9 mouse cellular contexts compared by ENCODE assay signal in the genomic region with DNA sequence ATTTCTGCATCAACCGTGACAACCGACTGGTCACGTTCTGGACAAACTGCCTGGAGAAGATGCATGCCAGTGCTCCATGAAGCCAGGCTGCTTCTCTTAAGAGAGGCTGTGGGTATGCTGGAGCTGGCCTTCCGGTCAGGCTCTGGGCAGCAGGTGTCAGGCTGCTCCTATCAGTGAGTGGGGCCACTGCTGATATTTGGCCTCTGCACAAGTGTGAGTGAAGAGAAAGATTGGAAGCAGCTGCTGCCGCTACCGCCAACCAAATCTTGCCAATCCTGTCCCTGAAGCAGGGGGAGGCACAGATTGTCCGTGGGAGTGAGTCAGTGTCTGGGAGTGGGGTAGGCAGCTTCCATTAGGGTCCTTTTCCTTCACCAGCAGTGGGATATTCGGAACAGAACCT. TPM values are rescaled to one million over a fixed set of nuclear protein-coding genes. Genes with fewer than 3 reads are reported as not detected.
DNase-seq lines count a peak whose midpoint lies in the region; ATAC-seq and TF ChIP-seq lines count a peak whose summit lies in the region.
"Had no signal": no experiment of that assay in that cellular context is flagged by ENCODE, and none has a peak within 500 bp of the region (broad histone marks: within the 10 kb centered on the region; RNA-seq: fewer than 3 reads in every experiment).

No protein-coding gene starts in this region.

- 67% methylated on average over 8 of the region's 8 CpGs for WGBS in kidney, embryonic 14.5 days

- no peak for TF ChIP-seq POLR2A in brain, embryonic 14.5 days (IDR thresholded peaks at IDR 0.05; ENCODE audit: borderline replicate concordance, extremely low read depth, insufficient read depth, insufficient read length, poor library complexity, severe bottlenecking)

- no peak for TF ChIP-seq CTCF in brain, embryonic 14.5 days (IDR thresholded peaks at IDR 0.05; ENCODE audit: borderline replicate concordance, extremely low read depth, insufficient read depth, insufficient read length)

- no peak for DNase-seq in kidney, adult 9 months
- DNase-seq in brain, embryonic 14.5 days (ENCODE audit: low read depth), result peak; percentile 40
- DNase-seq in gastrocnemius, adult 8-10 months (ENCODE audit: low spot score in 2 of 2), result peak; percentile 9 to 13
- peak; percentile 31 to 65 for DNase-seq in kidney, postnatal 4 days
- peak; percentile 74 to 82 for DNase-seq in right cerebral cortex, postnatal 10 days (ENCODE audit: low spot score in 2 of 2)
- DNase-seq in spleen, postnatal 10 days (ENCODE audit: low spot score in 2 of 2), result no peak

- no peak overlapping the region for H3K4me2 ChIP-seq in kidney, embryonic 14.5 days (replicated peaks; ENCODE audit: low read depth, low read length)

- H3K4me3 ChIP-seq in kidney, embryonic 14.5 days (ENCODE audit: low read length), result no peak overlapping the region

- H3K9me3 ChIP-seq in kidney, embryonic 14.5 days (ENCODE audit: control insufficient read depth, low read length), result no peaks in the 10 kb centered on the region

- peak; percentile 53; the same call in 1 of the 2 replicates for ATAC-seq in kidney, embryonic 14.5 days (ENCODE audit: low FRiP score, low TSS enrichment)
- ATAC-seq in granulocyte monocyte progenitor cell, adult 5-6 weeks (replicated peaks; ENCODE audit: poor library complexity, severe bottlenecking), result no peak

- H3K4me1 ChIP-seq in kidney, embryonic 14.5 days (ENCODE audit: control insufficient read depth, insufficient read depth, low read length), result no peaks in the 10 kb centered on the region

- no peak overlapping the region for H3K27ac ChIP-seq in kidney, embryonic 14.5 days (ENCODE audit: low read depth, low read length)
- H3K27ac ChIP-seq: macrophage had no signal

- H3K36me3 ChIP-seq in kidney, embryonic 14.5 days (ENCODE audit: control insufficient read depth, insufficient read depth, low read length), result peaks cover 10% of the 10 kb centered on the region

- H3K9ac ChIP-seq in kidney, embryonic 14.5 days (ENCODE audit: low read depth, low read length), result no peak overlapping the region

- no peaks in the 10 kb centered on the region for H3K27me3 ChIP-seq in kidney, embryonic 14.5 days (ENCODE audit: control insufficient read depth, insufficient read depth, low read length)

RNA-seq across cellular contexts. Expression of a gene that starts 27.5 kb away (rescaled TPM):
- 286 and 318 TPM in 2 replicates for polyA plus RNA-seq in kidney, embryonic 14.5 days (2014; fragmentation: Nextera tagmentation; extraction: Ambion mirVana)
- 379 and 484 TPM in 2 replicates for polyA plus RNA-seq in brain, embryonic 14.5 days (2012; rRNA removed)
- total RNA-seq in gastrocnemius, adult 8-10 months (2022), result 10 to 100 TPM; 41.2 to 58.3 (median 44.9) TPM
- 285 and 301 TPM in 2 replicates for total RNA-seq in granulocyte monocyte progenitor cell, adult 5-6 weeks (2014; fragmentation: Nextera tagmentation)
- total RNA-seq in granulocyte monocyte progenitor cell, adult 5-6 weeks (2017), result 123 and 125 TPM in 2 replicates

Comparison
In these comparisons a context has a peak if more than half of its experiments do, and no peak if none do; other contexts are left out.
1. DNase-seq: peak in brain, embryonic 14.5 days (single experiment), gastrocnemius, adult 8-10 months (2 of 2), kidney, postnatal 4 days (2 of 2) and right cerebral cortex, postnatal 10 days (2 of 2); none in kidney, adult 9 months (single experiment) and spleen, postnatal 10 days (0 of 2).